Mouse (Mus musculus) spleen, postnatal 36 days (tissue): ENCODE data around the gene Gm6337.
"Not testable (repeated sequence)": the region's sequence is repeated elsewhere in the genome, so short reads cannot be mapped to it uniquely, and the experiment has no call there.

ENCODE experiments used
- DNase-seq, 2 experiments: peaks; one replicate each; pipeline ENCODE4 v3.0.0; 2022; ENCODE audit warnings: low spot score in 2 of 2, mixed read lengths in 1 of 2

Gene Gm6337

DNA sequence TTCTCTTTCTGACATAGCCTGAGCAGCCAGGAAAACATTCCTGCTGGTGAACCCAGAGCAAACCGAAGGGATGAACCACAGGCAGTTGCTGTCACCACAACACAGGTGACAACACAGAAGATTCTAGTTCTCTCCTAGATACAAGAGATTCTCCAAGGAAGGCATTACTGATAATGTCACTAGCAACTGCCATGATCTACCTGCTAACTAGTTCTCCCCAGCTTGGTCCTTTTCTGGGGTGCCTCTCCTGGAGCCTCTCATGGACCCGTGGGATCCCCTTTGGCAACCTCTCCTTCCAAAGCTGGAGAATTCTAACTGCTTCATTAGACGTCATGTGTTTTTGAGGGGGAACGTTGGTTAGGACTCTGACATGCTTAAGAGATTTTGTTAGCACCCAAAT, at the start of gene Gm6337:
Gene Gm6337, minus strand, starts transcription at position 101 of the 400 bp plus-strand sequence.
- DNase-seq = not testable (repeated sequence)

DNA sequence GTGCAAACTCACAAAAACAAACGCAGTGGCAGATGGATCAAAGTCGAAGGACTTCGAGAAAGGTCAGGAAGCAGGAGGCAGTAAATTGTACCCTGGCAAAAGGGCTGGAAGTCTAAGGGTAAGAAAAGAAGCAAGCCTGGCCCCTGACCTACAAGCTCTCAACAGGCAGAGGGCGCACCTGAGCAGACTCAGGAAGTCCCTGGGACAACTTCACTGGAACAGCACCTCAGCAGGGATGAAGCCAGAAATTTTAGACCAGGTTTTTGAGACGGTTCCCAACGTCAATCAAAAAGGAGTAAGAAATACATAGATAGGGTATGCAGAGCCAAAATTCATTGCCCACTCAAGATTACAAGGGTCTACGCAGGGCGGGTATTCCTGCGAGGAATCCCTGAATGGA, 49.4 kb upstream of the Gm6337 start:
- not testable (repeated sequence) for DNase-seq

DNA sequence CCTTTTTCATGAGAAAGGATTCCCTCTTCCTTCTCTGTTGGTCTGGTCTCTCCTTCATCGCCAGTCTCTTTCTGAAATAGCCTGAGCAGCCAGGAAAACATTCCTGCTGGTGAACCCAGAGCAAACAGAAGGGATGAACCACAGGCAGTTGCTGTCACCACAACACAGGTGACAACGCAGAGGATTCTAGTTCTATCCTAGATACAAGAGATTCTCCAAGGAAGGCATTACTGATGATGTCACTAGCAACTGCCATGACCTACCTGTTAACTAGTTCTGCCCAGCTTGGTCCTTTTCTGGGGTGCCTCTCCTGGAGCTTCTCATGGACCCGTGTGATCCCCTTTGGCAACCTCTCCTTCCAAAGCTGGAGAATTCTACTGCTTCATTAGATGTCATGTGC, 35.8 kb upstream of the Gm6337 start, which contains the start of gene Gm8206:
Gene Gm8206, minus strand, starts transcription at position 101 of the 400 bp plus-strand sequence.
- not testable (repeated sequence) for DNase-seq
